Mouse (Mus musculus) lung, adult 2 months (tissue): ENCODE data around the gene Cd81.

ENCODE experiments used
- CTCF ChIP-seq: fragments of 200-500 bp; IDR thresholded peaks from 2 replicates; pipeline ENCODE4 v1.5.1; 2011; ENCODE audit warnings: mild to moderate bottlenecking, low read length, control low read depth; ENCODE audit not compliant: insufficient read depth
- POLR2A ChIP-seq: fragments of 200-500 bp; IDR thresholded peaks from 2 replicates; pipeline ENCODE4 v1.6.1; 2011; ENCODE audit warnings: low read depth, mild to moderate bottlenecking, control low read depth, low read length, borderline replicate concordance; ENCODE audit errors: extremely low read depth

DNA sequence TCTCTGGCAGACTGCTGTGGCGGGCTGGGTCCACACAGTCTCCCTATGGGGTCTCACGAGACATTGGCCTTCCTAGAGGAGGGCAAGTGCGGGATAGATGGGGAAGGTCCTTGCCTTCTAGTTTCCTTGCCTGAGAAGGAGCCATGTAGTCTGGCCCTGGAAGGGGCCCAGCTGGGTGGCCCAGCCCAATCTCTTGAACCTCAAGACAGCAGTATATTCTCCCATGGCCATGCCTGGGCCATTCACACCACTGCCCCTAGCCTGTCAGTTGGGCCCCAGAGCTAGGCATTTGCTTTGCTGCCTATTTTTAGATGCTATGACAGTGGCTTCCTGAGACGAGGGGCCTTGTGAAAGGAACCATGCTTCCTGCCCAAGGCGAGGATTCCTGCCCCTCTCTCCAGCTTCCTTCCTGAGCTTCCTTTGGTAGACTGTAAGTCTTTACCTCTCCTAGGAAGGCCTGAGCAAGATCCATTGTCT, 5.7 kb downstream of the Cd81 start:
- TF ChIP-seq CTCF (no peak), POLR2A (no peak)
